Mouse (Mus musculus) heart, embryonic 11.5 days (tissue): ENCODE measurements at regions not wholly inside any gene's neighbourhood (a gene's known extent, or its start where the extent isn't known, plus 50 kb on each side); places are given as distances from the start of the nearest gene placed in this dataset.

Source experiments
- ATAC-seq: fragments of 200-750 bp; cut with Nextera tagmentation; replicated peaks from 2 replicates; pipeline ENCODE4 v1.8.0; 2017; ENCODE audit warnings: moderate library complexity; ENCODE audit not compliant: insufficient number of reproducible peaks, low FRiP score, low TSS enrichment
- H3K27ac ChIP-seq: fragments of 300-500 bp; sonication (generic); 2 replicates; pipeline ENCODE4 v1.5.1; 2014; ENCODE audit warnings: mild to moderate bottlenecking, low read depth, low read length
- H3K27me3 ChIP-seq: fragments of 300-500 bp; sonication (generic); 2 replicates; pipeline ENCODE4 v1.6.1; 2014; ENCODE audit warnings: mild to moderate bottlenecking, low read length, mixed read lengths; ENCODE audit not compliant: control insufficient read depth, insufficient read depth
- H3K36me3 ChIP-seq: fragments of 300-500 bp; sonication (generic); 2 replicates; pipeline ENCODE4 v1.6.1; 2014; ENCODE audit warnings: mild to moderate bottlenecking, low read length, moderate library complexity, mixed read lengths; ENCODE audit not compliant: control insufficient read depth, insufficient read depth
- H3K4me1 ChIP-seq: fragments of 300-500 bp; sonication (generic); 2 replicates; pipeline ENCODE4 v1.6.1; 2014; ENCODE audit warnings: low read length; ENCODE audit not compliant: control insufficient read depth, insufficient read depth
- H3K4me2 ChIP-seq: fragments of 300-500 bp; sonication (generic); 2 replicates; pipeline ENCODE4 v1.6.1; 2014; ENCODE audit warnings: mild to moderate bottlenecking, moderate library complexity
- H3K4me3 ChIP-seq: fragments of 300-500 bp; sonication (generic); 2 replicates; pipeline ENCODE4 v1.5.1; 2014; ENCODE audit warnings: low read depth, low read length
- H3K9ac ChIP-seq: fragments of 300-500 bp; sonication (generic); 2 replicates; pipeline ENCODE4 v1.6.1; 2014; ENCODE audit warnings: mild to moderate bottlenecking, low read depth, low read length, moderate library complexity
- H3K9me3 ChIP-seq: fragments of 300-500 bp; sonication (generic); replicated peaks from 2 replicates; pipeline ENCODE4 v1.6.1; 2016; ENCODE audit warnings: low read length; ENCODE audit not compliant: control insufficient read depth
- WGBS: fragments of 180-500 bp; shearing (Covaris S2); extraction: QIAGEN DNeasy Blood & Tissue Kit; methylation state at CpG from one replicate; pipeline ENCODE4 v1.1.7; 2014; ENCODE audit not compliant: insufficient replicate concordance; 5-methylcytosine and 5-hydroxymethylcytosine counted together

DNA sequence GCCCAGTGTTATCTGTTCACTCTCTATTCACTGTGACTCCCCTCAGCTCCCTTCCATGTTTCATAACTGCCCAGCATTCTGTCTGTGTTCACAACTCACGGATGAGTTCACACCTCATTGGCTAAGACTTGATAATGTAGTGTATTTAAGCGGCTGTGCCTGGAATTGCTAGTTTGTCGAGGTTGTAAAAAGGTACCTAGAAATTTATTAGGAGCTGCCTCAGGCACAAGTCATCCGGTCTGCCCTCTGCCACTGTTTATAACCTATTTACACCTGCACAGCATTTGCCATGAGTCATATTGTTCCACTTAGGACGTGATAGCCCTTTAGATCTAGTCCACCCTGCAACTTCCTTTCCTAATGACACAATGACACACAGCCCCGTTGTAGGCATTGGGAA is 50.0 kb upstream of the Pgrmc2 start:
- no peak overlapping the region for H3K9ac ChIP-seq
- H3K4me3 ChIP-seq: no peak overlapping the region
- H3K27me3 ChIP-seq: no peaks in the 10 kb centered on the region
- H3K4me1 ChIP-seq: no peaks in the 10 kb centered on the region
- no peak for ATAC-seq
- H3K9me3 ChIP-seq: no peaks in the 10 kb centered on the region
- H3K27ac ChIP-seq: no peak overlapping the region
- no peaks in the 10 kb centered on the region for H3K36me3 ChIP-seq
- no peak overlapping the region for H3K4me2 ChIP-seq
- 75% methylated on average over 6 of the region's 6 CpGs for WGBS
